In genomic region chr6:120916972-120917881, GRCm38 (mm10) we compare ENCODE assay signal across 7 mouse cellular contexts. TPM values are rescaled to one million over a fixed set of nuclear protein-coding genes. Genes with fewer than 3 reads are reported as not detected.
DNase-seq lines count a peak whose midpoint lies in the region; ATAC-seq and TF ChIP-seq lines count a peak whose summit lies in the region.
"Not testable (repeated sequence)": the region's sequence is repeated elsewhere in the genome, so short reads cannot be mapped to it uniquely, and the experiment has no call there.

No protein-coding gene starts in this region.

- not testable (repeated sequence) for H3K9me3 ChIP-seq in heart, embryonic 10.5 days; limb, embryonic 14.5 days (ENCODE audit: control insufficient read depth, low read length); neural tube, embryonic 14.5 days (ENCODE audit: control insufficient read depth, low read length)

- H3K36me3 ChIP-seq in heart, embryonic 10.5 days; limb, embryonic 14.5 days (ENCODE audit: control insufficient read depth, insufficient read depth, low read length); macrophage (ENCODE audit: inconsistent target); neural tube, embryonic 14.5 days (ENCODE audit: control insufficient read depth, insufficient read depth, low read length): not testable (repeated sequence)

- peak overlapping the region; percentile 80; the same call in 1 of the 2 replicates for H3K27ac ChIP-seq in heart, embryonic 10.5 days
- not testable (repeated sequence) for H3K27ac ChIP-seq in limb, embryonic 14.5 days (replicated peaks; ENCODE audit: low read depth, low read length); neural tube, embryonic 14.5 days (ENCODE audit: low read depth, low read length)
- peak overlapping the region; percentile 93 for H3K27ac ChIP-seq in macrophage

- peak overlapping the region; percentile 54 for H3K9ac ChIP-seq in limb, embryonic 14.5 days (ENCODE audit: low read depth, low read length, severe bottlenecking)
- peak overlapping the region; percentile 62; the same call in 1 of the 2 replicates for H3K9ac ChIP-seq in neural tube, embryonic 14.5 days (replicated peaks; ENCODE audit: low read depth, low read length)

- peaks cover 27% of the 10 kb centered on the region for H3K4me1 ChIP-seq in heart, embryonic 10.5 days
- not testable (repeated sequence) for H3K4me1 ChIP-seq in limb, embryonic 14.5 days (ENCODE audit: control insufficient read depth, insufficient read depth, low read length); neural tube, embryonic 14.5 days (ENCODE audit: control insufficient read depth, insufficient read depth, low read length)

- not testable (repeated sequence) for TF ChIP-seq POLR2A in limb, embryonic 14.5 days (IDR thresholded peaks at IDR 0.05; ENCODE audit: borderline replicate concordance, extremely low read depth, insufficient read depth, insufficient read length)

- H3K4me3 ChIP-seq in heart, embryonic 10.5 days: peak overlapping the region; percentile 76
- H3K4me3 ChIP-seq in limb, embryonic 14.5 days (replicated peaks; ENCODE audit: low read length): peak overlapping the region; percentile 54
- H3K4me3 ChIP-seq in macrophage (ENCODE audit: inconsistent target): peak overlapping the region; percentile 68
- peak overlapping the region; percentile 59 for H3K4me3 ChIP-seq in neural tube, embryonic 14.5 days (ENCODE audit: low read depth, low read length)

- peak; percentile 4 for ATAC-seq in activated CD4-positive, CD25-positive, alpha-beta regulatory T cell, adult 4 months
- peak; percentile 8 for ATAC-seq in erythroblast, adult 5-6 weeks (replicated peaks; ENCODE audit: low FRiP score, poor library complexity, severe bottlenecking)
- ATAC-seq in inflammation-experienced regulatory T-cells, adult 6 months: peak; percentile 17
- ATAC-seq in limb, embryonic 14.5 days (ENCODE audit: low FRiP score, low read depth): peak; percentile 60
- ATAC-seq in neural tube, embryonic 14.5 days (ENCODE audit: low read depth): 0 out of 2 replicates have a peak, but pooled peaks have one; percentile 1

- not testable (repeated sequence) for DNase-seq in heart, embryonic 10.5 days (ENCODE audit: low spot score); limb, embryonic 14.5 days (ENCODE audit: low spot score)

- H3K4me2 ChIP-seq in limb, embryonic 14.5 days (replicated peaks; ENCODE audit: low read depth, low read length, severe bottlenecking): peak overlapping the region; percentile 88
- peak overlapping the region; percentile 91 for H3K4me2 ChIP-seq in neural tube, embryonic 14.5 days (ENCODE audit: low read depth, low read length)

- H3K79me2 ChIP-seq in macrophage (ENCODE audit: inconsistent target): peaks cover 40% of the 10 kb centered on the region

- peaks cover 15% of the 10 kb centered on the region for H3K27me3 ChIP-seq in heart, embryonic 10.5 days (ENCODE audit: insufficient read depth, poor library complexity, severe bottlenecking)
- not testable (repeated sequence) for H3K27me3 ChIP-seq in limb, embryonic 14.5 days (ENCODE audit: control insufficient read depth, insufficient read depth, low read length); neural tube, embryonic 14.5 days (ENCODE audit: control insufficient read depth, insufficient read depth, low read length)

- WGBS in heart, embryonic 10.5 days: 29% methylated on average over 10 of the region's 14 CpGs
- 21% methylated on average over 9 of the region's 14 CpGs for WGBS in limb, embryonic 14.5 days
- 65% methylated on average over 4 of the region's 14 CpGs for WGBS in macrophage (ENCODE audit: missing documents)
- WGBS in neural tube, embryonic 14.5 days: 26% methylated on average over 10 of the region's 14 CpGs

RNA-seq across cellular contexts. Expression of gene Bid, which starts 0.6 kb away (rescaled TPM):
- polyA plus RNA-seq in activated CD4-positive, CD25-positive, alpha-beta regulatory T cell, adult 4 months (2017; shearing (Covaris generic)): 10 to 100 TPM; 43.2 to 44.9 TPM
- total RNA-seq in erythroblast, adult 5-6 weeks (2015; ENCODE audit: low replicate concordance): 19.6 and 21.3 TPM in 2 replicates
- 5.6 and 9.9 TPM in 2 replicates for total RNA-seq in erythroblast, adult 5-6 weeks (2017; ENCODE audit: low replicate concordance)
- 12.7 and 16.5 TPM in 2 replicates for polyA plus RNA-seq in heart, embryonic 10.5 days (2016; fragmentation: Nextera tagmentation; extraction: Ambion mirVana)
- polyA plus RNA-seq in inflammation-experienced regulatory T-cells, adult 6 months (2017; shearing (Covaris generic)): 10 to 100 TPM; 42.6 to 56.8 (median 45.7) TPM
- polyA plus RNA-seq in limb, embryonic 14.5 days (2012; rRNA removed): 11.1 TPM in 2 replicates
- 17.0 and 18.2 TPM in 2 replicates for polyA plus RNA-seq in limb, embryonic 14.5 days (2014; fragmentation: Nextera tagmentation; extraction: Ambion mirVana)
- total RNA-seq in macrophage (2018; cell fraction: chromatin; rRNA removed): 10 to 100 TPM; 21.4 to 95.1 (median 52.9) TPM
- total RNA-seq in macrophage (2018; cell fraction: cytosol; rRNA removed): 10 to 100 TPM; 25.4 to 71.0 (median 45.4) TPM
- total RNA-seq in macrophage (2018; cell fraction: nucleus; rRNA removed): 10 to 100 TPM; 23.3 to 93.1 (median 48.3) TPM
- polyA plus RNA-seq in macrophage (2018): 28.7 to 54.6 TPM (median 46.3 TPM) in 3 replicates
- polyA plus RNA-seq in neural tube, embryonic 14.5 days (2014; fragmentation: Nextera tagmentation; extraction: Ambion mirVana): 38.1 and 39.6 TPM in 2 replicates

Comparison
In these comparisons a context has a peak if more than half of its experiments do, and no peak if none do; other contexts are left out.
1. ATAC-seq: peak in every context shown above with its lines; median percentile 60 in limb, embryonic 14.5 days; 17 in inflammation-experienced regulatory T-cells, adult 6 months; 8 in erythroblast, adult 5-6 weeks; 4 in activated CD4-positive, CD25-positive, alpha-beta regulatory T cell, adult 4 months; 1 in neural tube, embryonic 14.5 days.